Mouse (Mus musculus) ES-Bruce4 (cell line): ENCODE data around the gene Elobl. TPM values are rescaled to one million over a fixed set of nuclear protein-coding genes. Genes with fewer than 3 reads are reported as not detected.
A peak's percentile ranks its signal among the peaks of the same experiment; 100 is the strongest.

Experiments
- H3K27ac ChIP-seq: 2 replicates; pipeline ENCODE4 v1.5.1; 2012; ENCODE audit warnings: low read length, inconsistent platforms; ENCODE audit not compliant: insufficient read depth
- H3K27me3 ChIP-seq: 2 replicates; pipeline ENCODE4 v1.6.1; 2012; ENCODE audit warnings: mild to moderate bottlenecking, low read length, inconsistent platforms; ENCODE audit not compliant: control insufficient read depth, poor library complexity, insufficient read depth, severe bottlenecking
- H3K36me3 ChIP-seq: 2 replicates; pipeline ENCODE4 v1.6.1; 2012; ENCODE audit warnings: inconsistent platforms, mild to moderate bottlenecking, low read length, moderate library complexity; ENCODE audit not compliant: control insufficient read depth, poor library complexity, insufficient read depth, severe bottlenecking
- H3K4me1 ChIP-seq: one replicate; pipeline ENCODE4 v1.8.1; 2011; ENCODE audit warnings: low read length; ENCODE audit not compliant: control insufficient read depth, insufficient read depth
- H3K4me3 ChIP-seq: 2 replicates; pipeline ENCODE4 v1.5.1; 2011; ENCODE audit warnings: low read depth, mild to moderate bottlenecking, low read length
- H3K9ac ChIP-seq: 2 replicates; pipeline ENCODE4 v1.6.1; 2012; ENCODE audit warnings: low read depth, mild to moderate bottlenecking, inconsistent platforms; ENCODE audit not compliant: poor library complexity, severe bottlenecking
- H3K9me3 ChIP-seq: replicated peaks from 2 replicates; pipeline ENCODE4 v1.6.1; 2012; ENCODE audit warnings: mild to moderate bottlenecking, low read length, inconsistent platforms; ENCODE audit not compliant: control insufficient read depth, poor library complexity, insufficient read depth, severe bottlenecking
- CTCF ChIP-seq: IDR thresholded peaks from one replicate; pipeline ENCODE4 v1.8.1; 2011; ENCODE audit warnings: low read depth, low read length
- EP300 ChIP-seq: IDR thresholded peaks from 2 replicates; pipeline ENCODE4 v1.6.1; 2011; ENCODE audit warnings: low read depth, low read length; ENCODE audit not compliant: insufficient read depth
- POLR2A ChIP-seq: IDR thresholded peaks from one replicate; pipeline ENCODE4 v1.8.1; 2011; ENCODE audit warnings: low read length; ENCODE audit not compliant: insufficient read depth
- polyA plus RNA-seq: library from polyadenylated mRNA; stranded (reverse); fragments of >200 nt; gene quantifications from 2 replicates; pipeline ENCODE4 v1.2.4, GENCODE M21; 2011; ENCODE audit warnings: low read depth; ENCODE audit not compliant: missing spikeins, insufficient read depth, insufficient read length

Elobl gene
- polyA plus RNA-seq, 1 experiment = 13.8 TPM

GRCm38 (mm10) chr11:88950640-88951250 lies 16.0 kb downstream of the Elobl start:
- H3K4me1 ChIP-seq = peaks cover 5% of the 10 kb centered on the region
- peaks cover 31% of the 10 kb centered on the region for H3K36me3 ChIP-seq
- peak overlapping the region; percentile 74 for H3K4me3 ChIP-seq
- H3K9me3 ChIP-seq = no peaks in the 10 kb centered on the region
- peak overlapping the region; percentile 99 for H3K27ac ChIP-seq
- no peaks in the 10 kb centered on the region for H3K27me3 ChIP-seq
- peak; percentile 91 for TF ChIP-seq EP300
- TF ChIP-seq POLR2A = no peak
- peak overlapping the region; percentile 79 for H3K9ac ChIP-seq

GRCm38 (mm10) chr11:88949802-88950639 lies 16.7 kb downstream of the Elobl start:
- Histone ChIP-seq H3K27me3 (no peaks in the 10 kb centered on the region), H3K36me3 (peaks cover 38% of the 10 kb centered on the region), H3K4me1 (peaks cover 5% of the 10 kb centered on the region), H3K27ac (peak overlapping the region; percentile 99), H3K9ac (peak overlapping the region; percentile 79), H3K4me3 (peak overlapping the region; percentile 74), H3K9me3 (no peaks in the 10 kb centered on the region)
- TF ChIP-seq POLR2A (no peak), EP300 (peak; percentile 76), CTCF (no peak)

GRCm38 (mm10) chr11:88948896-88949295 lies 17.8 kb downstream of the Elobl start:
- Histone ChIP-seq H3K4me1 (peaks cover 5% of the 10 kb centered on the region), H3K36me3 (peaks cover 49% of the 10 kb centered on the region), H3K4me3 (peak overlapping the region; percentile 24; the same call in 1 of the 2 replicates), H3K27ac (peak overlapping the region; percentile 99), H3K27me3 (no peaks in the 10 kb centered on the region), H3K9me3 (no peaks in the 10 kb centered on the region), H3K9ac (peak overlapping the region; percentile 79)
- no peak for TF ChIP-seq CTCF
- TF ChIP-seq POLR2A = no peak
- TF ChIP-seq EP300 = no peak

DNA sequence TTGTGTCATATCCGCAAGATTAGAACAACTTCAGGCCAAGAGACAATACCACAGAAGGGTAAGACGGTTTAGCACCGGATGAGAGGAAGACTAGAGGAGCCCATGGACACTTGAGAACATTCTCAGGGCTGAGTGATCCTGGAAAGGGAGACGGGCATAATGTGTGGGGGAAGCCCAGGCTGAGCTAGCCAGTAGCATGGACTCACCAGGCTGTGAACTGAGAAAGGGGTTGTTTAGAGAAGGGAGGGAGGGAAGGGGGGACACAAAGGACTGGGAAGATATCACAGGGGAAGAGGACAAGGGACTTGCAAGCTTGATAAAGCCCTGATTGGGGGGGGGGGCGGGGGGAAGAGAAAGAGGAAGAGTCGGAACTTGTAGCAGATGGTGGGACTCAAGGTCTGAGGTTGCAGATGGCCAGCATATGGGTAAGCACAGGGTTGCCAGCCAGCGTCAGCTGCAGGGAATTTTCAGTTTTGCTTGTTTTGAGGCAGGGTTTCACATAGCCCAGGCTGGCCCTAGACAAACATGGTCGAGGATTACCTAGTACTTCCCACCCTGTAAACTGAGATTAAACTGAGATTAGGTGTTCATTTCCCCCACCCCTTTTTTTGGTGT lies 20.7 kb downstream of the Elobl start:
- no peak overlapping the region for H3K27ac ChIP-seq
- H3K9me3 ChIP-seq = no peaks in the 10 kb centered on the region
- H3K27me3 ChIP-seq = no peaks in the 10 kb centered on the region
- H3K4me3 ChIP-seq = no peak overlapping the region
- H3K4me1 ChIP-seq = peaks cover 3% of the 10 kb centered on the region
- TF ChIP-seq POLR2A = no peak
- no peak for TF ChIP-seq CTCF
- no peak for TF ChIP-seq EP300
- H3K36me3 ChIP-seq = peaks cover 45% of the 10 kb centered on the region
- no peak overlapping the region for H3K9ac ChIP-seq

DNA sequence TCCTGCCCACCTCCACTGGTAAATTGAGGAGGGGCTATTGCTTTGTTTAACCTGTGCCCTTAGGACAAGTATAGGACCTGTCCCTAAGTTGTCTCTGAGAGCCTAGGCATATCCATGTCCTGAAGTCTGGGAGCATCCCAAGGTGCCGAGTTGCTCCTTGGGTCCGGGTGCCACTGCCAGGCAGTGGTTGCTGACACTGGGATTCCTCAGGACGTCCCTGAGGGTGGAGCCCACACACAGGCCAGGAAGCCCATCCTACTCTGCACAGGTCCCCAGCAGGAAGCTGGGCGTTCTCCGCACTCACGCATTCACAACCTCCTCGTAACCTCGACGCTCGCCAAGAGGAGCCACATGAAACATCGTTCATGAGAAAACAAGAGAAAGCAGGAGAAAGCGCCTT lies 25.2 kb downstream of the Elobl start:
- H3K27ac ChIP-seq = peak overlapping the region; percentile 32
- peaks cover 63% of the 10 kb centered on the region for H3K36me3 ChIP-seq
- H3K4me1 ChIP-seq = peaks cover 2% of the 10 kb centered on the region
- H3K4me3 ChIP-seq = no peak overlapping the region
- no peaks in the 10 kb centered on the region for H3K9me3 ChIP-seq
- H3K9ac ChIP-seq = no peak overlapping the region
- H3K27me3 ChIP-seq = no peaks in the 10 kb centered on the region
- TF ChIP-seq POLR2A (no peak), EP300 (0 out of 2 replicates have a peak, but pooled peaks have one; percentile 26), CTCF (no peak)
